Mouse (Mus musculus) retina, adult 2 months (tissue): ENCODE measurements around the gene Cfap44.
A peak's percentile ranks its signal among the peaks of the same experiment; 100 is the strongest.
"Not testable (repeated sequence)": the region's sequence is repeated elsewhere in the genome, so short reads cannot be mapped to it uniquely, and the experiment has no call there.

Source experiments
- DNase-seq: peaks from one replicate; pipeline ENCODE4 v3.0.0-alpha.2; 2012; ENCODE audit warnings: low read depth, low spot score

Gene Cfap44

DNA sequence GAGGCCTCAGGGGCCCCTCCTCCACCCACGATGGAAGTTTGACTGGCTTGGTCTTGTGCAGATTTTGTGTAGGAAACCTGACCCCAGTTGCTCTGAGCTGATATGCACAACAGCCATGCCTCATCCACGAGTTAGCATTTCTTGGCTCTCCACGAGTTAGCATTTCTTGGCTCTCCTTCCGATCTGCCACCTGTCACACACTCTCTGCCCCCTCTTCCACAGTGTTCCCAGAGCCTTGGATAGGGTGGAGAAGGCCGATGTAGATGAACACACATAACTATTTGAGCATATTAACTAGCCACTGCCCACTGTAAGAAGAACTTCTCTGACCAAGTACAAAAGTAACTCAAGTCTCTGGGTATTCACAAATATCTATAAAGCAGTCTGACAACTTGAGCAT, 33.9 kb downstream of the Cfap44 start:
- DNase-seq = no peak

DNA sequence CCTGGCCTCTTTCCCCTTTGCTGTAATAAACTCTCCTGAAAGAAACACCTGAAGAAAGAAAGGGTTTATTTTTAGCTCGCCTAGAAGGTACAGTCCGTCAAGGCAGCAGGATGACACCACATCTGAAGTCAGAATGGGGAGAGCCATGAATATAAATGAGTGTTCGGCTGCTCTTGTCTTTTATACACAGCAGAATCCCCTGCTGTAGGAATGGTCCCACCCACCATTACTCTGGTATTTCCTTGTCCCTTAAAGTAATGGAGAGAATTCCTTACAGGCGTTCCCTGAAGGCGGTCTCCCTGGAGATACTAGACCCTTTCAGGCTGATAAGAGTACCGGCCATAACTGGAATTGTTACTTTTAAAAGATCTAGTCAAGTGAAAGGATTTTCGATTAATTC, 35.4 kb downstream of the Cfap44 start:
- DNase-seq = no peak

- no peak for DNase-seq
These were observed 40.3 kb downstream of the Cfap44 start for GRCm38 (mm10) chr16:44434931-44435330.

DNA sequence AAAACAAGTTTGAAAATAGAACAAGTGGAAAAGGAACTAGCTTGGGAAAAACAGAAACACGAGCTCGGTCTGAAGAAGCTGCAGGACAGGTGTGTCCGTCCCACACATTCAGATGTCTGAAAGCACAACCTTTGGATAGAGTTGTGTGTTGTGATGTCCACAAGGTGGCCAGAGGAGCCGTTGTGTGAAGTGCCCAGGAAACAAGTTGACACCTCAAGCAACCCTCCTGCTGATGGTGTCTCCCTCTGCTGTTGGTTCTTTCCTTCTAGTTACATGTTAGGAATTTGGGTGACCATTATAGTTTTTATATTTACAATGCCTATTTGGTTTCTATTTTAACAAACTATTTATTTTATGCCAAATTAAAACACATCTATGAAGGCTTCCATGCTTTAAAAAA, 40.9 kb downstream of the Cfap44 start:
- DNase-seq = no peak

- not testable (repeated sequence) for DNase-seq
These were observed 47.3 kb downstream of the Cfap44 start for GRCm38 (mm10) chr16:44441913-44442312.

DNA sequence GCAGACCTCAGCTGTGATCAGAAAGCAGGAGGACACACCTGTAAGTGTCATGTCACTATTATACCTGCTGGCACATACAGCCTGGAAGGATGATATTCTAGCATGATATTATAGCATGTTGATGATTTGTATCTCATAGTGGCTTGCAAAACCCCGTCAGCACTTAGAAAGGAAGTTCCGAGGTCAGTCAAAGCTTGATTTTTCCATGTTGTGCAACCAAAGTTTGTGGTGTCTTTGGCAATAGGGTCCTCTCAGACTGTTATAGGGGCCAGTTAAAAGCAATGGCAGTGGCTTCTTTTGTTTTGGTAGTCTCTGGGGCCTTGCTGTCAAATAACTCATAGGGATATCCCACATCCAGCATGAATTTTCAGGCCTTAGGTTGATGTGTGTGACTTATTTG, 63.3 kb downstream of the Cfap44 start:
- no peak for DNase-seq

DNA sequence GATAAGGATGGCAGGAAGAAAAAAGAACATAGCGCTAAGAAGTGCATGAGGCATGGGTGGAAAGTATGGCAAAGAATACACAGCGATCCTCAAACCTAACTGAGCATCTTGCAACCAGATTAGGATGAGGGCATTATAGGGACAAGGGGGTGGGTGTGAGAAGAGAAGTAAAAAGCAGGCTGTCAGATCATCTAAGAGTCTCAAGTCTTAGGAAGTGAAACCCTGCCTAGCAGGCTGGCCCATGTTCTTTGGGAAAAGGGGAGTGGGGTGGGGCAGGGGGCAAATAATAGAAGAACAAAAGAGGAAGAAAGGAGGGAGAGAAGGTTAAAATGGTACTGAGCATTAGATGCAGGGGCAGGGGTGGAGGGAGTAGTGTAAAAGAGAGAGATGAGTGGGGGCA, 64.2 kb downstream of the Cfap44 start:
- DNase-seq = no peak

DNA sequence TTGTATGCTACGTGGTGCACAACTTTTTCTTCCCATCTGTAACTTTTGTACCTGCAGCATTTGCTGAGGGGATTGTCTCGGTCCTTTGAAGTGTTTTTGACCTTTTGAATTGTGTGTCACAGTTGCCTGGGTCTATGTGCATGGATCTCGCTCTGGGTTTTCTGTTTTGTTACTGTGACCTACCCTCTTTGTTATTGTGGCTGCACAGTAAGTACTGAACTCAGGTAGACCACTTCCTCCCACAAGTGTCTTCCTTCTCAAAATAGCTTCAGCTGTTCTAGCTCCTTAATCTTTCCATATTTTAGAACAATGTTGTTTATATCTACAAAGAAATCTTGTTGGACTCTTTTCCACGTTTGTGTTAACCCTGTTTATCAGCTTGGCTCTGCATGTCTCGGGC, 66.3 kb downstream of the Cfap44 start:
- no peak for DNase-seq

DNA sequence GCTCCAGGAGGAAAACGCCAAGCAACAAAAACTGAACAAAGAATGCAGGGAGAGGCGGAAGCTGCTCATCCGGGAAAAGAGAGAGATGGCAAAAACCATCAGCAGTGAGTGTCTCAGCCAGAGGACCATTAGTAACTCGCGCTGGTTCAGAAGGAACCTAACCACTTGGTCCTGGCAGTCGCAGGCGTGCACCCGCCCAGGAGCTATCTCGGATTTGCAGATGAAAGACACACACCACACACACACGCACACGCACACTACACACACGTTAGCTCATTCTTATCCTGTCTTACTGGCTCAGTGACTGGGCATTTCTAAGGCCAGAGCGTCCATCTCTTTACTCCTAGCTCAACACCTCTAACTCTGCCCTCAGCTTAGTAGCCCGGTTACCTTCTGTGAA, 80.7 kb downstream of the Cfap44 start:
- DNase-seq = no peak

DNA sequence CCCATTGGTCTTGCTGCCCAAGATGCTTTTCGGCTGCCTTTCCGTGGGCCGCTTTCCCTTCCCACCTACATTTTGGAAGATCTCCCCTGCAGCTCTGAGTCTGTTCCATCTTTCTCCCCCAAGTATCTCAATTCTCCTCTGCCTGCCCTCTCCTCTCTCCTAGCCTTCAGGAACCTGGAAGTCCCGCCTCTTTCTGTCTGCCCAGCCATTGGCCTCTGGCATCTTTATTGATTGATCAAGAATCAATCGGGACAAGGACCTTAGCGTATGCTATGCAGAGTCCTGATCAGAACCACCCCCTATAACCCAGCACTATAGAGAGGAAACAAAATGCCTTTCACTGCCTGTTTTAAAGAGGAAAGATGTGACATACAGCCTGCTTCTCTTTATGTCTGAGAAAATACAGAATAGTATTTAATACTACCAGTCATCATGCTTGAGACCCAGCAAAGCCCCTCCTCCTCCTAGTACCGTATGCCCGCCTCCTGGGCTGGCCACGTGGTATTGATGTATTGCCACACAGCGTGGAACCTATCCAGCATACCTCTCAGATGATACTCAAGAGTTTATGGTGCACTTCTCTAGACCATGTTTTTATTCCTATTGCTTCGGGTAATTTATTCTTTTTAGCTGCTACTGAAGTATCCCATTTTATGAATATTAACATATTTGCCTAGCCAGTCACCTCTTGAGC, 81.2 kb downstream of the Cfap44 start:
- no peak for DNase-seq

DNA sequence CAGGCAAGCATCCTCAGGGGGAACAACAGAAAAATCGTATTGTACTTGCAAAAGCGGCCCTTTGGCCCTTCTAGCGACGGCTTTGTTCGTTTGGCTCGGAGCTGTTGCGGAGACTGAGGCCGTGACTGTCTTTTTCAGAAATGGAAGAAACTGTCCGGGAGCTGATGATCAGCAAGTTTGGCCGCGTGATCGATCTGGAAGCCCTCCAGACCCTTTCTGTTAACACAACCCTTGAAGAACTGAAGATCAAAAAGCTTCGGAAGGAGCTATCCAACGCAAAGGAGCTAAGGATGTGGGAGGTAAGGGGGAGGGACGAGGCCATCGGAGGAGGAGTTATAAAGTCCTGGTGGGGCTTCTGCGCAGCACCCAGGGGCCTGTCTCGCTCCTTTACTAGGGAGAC, 84.2 kb downstream of the Cfap44 start:
- DNase-seq = no peak

DNA sequence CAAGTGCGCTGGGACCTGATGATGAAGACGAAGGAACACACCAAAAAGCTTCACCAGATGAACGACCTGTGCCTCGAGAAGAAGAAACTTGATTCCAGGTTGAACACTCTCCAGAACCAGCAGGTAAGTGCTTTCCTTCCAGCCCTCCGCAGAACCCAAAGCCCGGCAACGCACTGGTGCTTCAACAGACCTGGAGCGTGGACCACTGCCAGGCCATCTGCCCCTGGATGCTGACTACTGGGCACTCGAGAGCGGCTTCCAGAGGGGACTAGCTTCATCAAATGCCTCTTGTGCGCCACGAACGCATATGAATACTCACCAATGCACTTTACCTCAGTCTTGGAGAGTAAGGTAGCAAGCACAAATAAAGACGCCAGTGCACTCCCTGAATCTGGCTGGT, 85.3 kb downstream of the Cfap44 start:
- DNase-seq = no peak

DNA sequence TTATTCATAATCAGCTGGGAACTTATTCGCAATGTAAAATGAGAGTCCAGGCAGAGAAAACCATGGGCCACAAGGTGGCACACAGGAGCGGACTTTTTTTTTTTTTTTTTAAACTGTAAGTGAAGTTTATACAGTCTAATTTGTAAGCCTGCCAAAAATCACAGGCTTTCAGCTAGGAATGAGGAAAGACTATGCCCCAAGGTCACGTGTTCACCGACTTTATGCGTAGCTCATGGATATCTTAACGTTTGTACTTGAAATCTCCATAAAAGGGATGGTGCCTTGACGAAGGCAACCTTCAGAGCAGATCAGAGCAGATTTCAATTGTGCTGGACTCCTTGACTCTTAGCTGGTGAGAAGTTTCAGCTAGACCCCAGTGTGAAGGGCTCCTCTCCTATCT, 86.0 kb downstream of the Cfap44 start:
- no peak for DNase-seq

- no peak for DNase-seq
These were observed 87.3 kb downstream of the Cfap44 start for GRCm38 (mm10) chr16:44481599-44482593.

DNA sequence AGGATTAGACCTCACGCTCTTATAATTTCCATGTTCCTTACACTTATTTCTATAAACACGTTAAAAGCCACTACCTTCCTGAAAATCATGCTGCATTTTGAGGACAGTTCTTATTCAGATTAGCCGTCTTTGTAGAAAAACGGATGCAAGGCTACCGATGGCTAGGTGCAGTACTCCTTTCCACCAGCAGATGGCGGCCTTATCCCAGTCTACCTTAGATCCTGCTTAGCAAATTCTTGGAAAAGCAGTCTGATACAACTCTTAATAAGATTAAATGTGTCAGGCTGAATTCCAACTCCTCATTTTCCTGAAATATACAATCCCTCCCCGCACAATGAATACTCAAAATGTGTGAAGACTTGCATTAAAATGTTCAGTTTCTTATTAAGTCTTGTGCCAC, 89.5 kb downstream of the Cfap44 start:
- peak; percentile 55 for DNase-seq

- DNase-seq = no peak
These were observed 90.2 kb downstream of the Cfap44 start for GRCm38 (mm10) chr16:44484831-44485230.

GRCm38 (mm10) chr16:44485691-44486090, 91.1 kb downstream of the Cfap44 start:
- no peak for DNase-seq

- DNase-seq = no peak
These were observed 92.0 kb downstream of the Cfap44 start for GRCm38 (mm10) chr16:44486612-44487011.

GRCm38 (mm10) chr16:44487194-44487593, 92.6 kb downstream of the Cfap44 start:
- no peak for DNase-seq

DNA sequence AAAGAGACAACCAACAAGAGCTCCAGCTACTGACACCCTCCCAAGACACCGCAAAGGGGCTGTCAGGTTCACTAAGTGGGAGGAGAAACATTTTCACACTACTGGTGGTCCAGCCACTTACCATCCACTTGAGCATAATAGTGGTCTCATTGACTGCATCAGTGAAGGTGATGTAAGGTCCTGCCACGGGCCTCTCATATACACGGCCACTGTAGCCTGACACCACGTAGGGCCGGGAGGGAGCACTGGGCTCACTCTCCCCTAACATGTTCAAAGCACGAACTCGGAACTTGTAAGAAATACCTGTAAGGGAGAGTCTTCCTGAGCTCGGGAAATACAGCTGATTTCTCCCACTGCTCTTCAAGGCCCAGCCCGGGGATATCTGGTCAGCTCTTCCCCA, 96.5 kb downstream of the Cfap44 start:
- DNase-seq = no peak

DNA sequence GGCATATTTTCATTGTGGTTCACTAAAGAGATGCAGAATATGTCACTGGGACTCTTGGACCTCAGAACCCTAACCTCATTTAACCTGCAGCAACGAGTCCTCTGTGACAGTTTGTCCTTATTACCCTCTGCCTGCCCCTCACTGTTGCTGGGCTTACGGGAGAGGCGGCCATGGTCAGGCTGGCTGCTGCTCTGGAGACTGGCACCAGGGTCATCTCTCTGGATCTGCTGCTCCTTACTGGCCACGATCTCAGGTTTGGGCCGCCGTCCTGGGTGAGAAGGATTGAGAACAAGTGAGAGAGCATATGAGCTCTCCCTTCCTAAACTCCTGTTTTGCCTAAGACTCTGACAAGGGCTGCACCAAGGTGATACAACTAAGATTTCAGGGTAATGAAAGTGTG, 97.6 kb downstream of the Cfap44 start:
- DNase-seq = no peak

GRCm38 (mm10) chr16:44492706-44493105, 98.1 kb downstream of the Cfap44 start:
- no peak for DNase-seq

DNA sequence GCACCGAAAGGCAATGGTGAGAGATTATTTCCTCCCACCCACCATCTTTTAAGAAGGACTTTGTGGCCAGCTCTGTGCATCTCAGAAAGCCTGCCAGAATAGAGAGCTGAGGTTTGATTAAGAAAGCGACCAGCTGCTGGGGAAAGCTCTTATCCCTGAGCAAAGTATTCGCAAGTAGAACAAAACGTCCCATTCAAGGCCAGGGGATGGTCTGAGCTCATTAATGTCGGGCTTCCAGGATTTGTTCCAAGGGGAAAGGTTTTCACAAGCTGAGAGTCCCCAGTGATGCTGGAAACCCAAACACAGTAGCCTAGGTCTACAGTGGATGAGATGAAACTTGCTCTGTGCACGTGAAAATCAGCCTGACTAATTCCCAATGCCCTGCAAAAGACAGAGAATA, 99.3 kb downstream of the Cfap44 start:
- DNase-seq = no peak
